Mouse (Mus musculus) liver, embryonic 16.5 days (tissue): ENCODE results near the gene Cyth3. TPM values are rescaled to one million over a fixed set of nuclear protein-coding genes. Genes with fewer than 3 reads are reported as not detected.
A peak's percentile ranks its signal among the peaks of the same experiment; 100 is the strongest.

Experiments used
- ATAC-seq: fragments of 200-750 bp; cut with Nextera tagmentation; 2 replicates; pipeline ENCODE4 v1.8.0; 2017; ENCODE audit warnings: low read depth, mild to moderate bottlenecking, moderate number of reproducible peaks, moderate library complexity
- H3K27ac ChIP-seq: fragments of 300-500 bp; sonication (generic); 2 replicates; pipeline ENCODE4 v1.5.1; 2014; ENCODE audit warnings: mild to moderate bottlenecking, low read length
- H3K27me3 ChIP-seq: fragments of 300-500 bp; sonication (generic); 2 replicates; pipeline ENCODE4 v1.6.1; 2014; ENCODE audit warnings: low read depth, low read length, mixed read lengths; ENCODE audit not compliant: control insufficient read depth, insufficient read depth
- H3K36me3 ChIP-seq: fragments of 300-500 bp; sonication (generic); 2 replicates; pipeline ENCODE4 v1.6.1; 2014; ENCODE audit warnings: mild to moderate bottlenecking; ENCODE audit not compliant: control insufficient read depth, insufficient read depth
- H3K4me1 ChIP-seq: fragments of 300-500 bp; sonication (generic); 2 replicates; pipeline ENCODE4 v1.6.1; 2014; ENCODE audit warnings: low read depth, low read length, mixed read lengths; ENCODE audit not compliant: control insufficient read depth
- H3K4me2 ChIP-seq: fragments of 300-500 bp; sonication (generic); 2 replicates; pipeline ENCODE4 v1.6.1; 2014; ENCODE audit warnings: low read depth, low read length, mixed read lengths
- H3K4me3 ChIP-seq: fragments of 300-500 bp; sonication (generic); 2 replicates; pipeline ENCODE4 v1.5.1; 2014; ENCODE audit warnings: low read depth, mild to moderate bottlenecking, low read length
- H3K9ac ChIP-seq: fragments of 300-500 bp; sonication (generic); 2 replicates; pipeline ENCODE4 v1.6.1; 2014; ENCODE audit warnings: low read depth, low read length
- H3K9me3 ChIP-seq: fragments of 300-500 bp; sonication (generic); replicated peaks from 2 replicates; pipeline ENCODE4 v1.6.1; 2016; ENCODE audit warnings: low read length; ENCODE audit not compliant: control insufficient read depth
- WGBS: fragments of 180-500 bp; shearing (Covaris S2); extraction: QIAGEN DNeasy Blood & Tissue Kit; methylation state at CpG from one replicate; pipeline ENCODE4 v1.1.7; 2014; ENCODE audit not compliant: insufficient replicate concordance; 5-methylcytosine and 5-hydroxymethylcytosine counted together
- polyA plus RNA-seq: library from polyadenylated mRNA; unstranded; fragments of >200 nt; fragmentation: Nextera tagmentation; extraction: Ambion mirVana; gene quantifications from 2 replicates; pipeline ENCODE4 v1.2.1, GENCODE M21; 2015

Cyth3 gene
- polyA plus RNA-seq, 1 experiment from 2014 or later = 34.7 TPM

DNA sequence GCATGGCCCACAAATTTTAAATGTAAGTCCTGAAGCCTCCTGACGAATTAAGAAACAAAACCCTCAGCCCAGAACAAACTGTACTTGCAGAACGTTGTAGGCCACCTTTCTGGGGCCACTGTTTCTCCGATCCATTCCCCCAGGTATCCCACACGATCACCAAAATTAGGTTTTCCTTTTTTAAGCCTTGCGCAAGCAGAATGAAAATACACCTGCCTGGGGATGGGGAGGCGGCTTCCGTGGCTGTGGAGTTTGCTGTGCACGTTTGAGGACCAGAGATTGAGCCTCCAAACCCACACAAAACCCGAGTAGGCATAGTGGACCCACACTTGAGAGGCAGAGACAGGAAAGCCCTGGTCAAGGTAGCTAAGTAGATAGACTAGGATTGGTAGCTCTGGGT, 68.1 kb downstream of the Cyth3 start:
- ATAC-seq = no peak
- Histone ChIP-seq H3K27ac (no peak overlapping the region), H3K4me2 (no peak overlapping the region), H3K4me3 (no peak overlapping the region), H3K36me3 (peaks cover 49% of the 10 kb centered on the region), H3K9me3 (no peaks in the 10 kb centered on the region), H3K27me3 (no peaks in the 10 kb centered on the region), H3K4me1 (no peaks in the 10 kb centered on the region), H3K9ac (no peak overlapping the region)
- 80% methylated on average over 9 of the region's 9 CpGs for WGBS

DNA sequence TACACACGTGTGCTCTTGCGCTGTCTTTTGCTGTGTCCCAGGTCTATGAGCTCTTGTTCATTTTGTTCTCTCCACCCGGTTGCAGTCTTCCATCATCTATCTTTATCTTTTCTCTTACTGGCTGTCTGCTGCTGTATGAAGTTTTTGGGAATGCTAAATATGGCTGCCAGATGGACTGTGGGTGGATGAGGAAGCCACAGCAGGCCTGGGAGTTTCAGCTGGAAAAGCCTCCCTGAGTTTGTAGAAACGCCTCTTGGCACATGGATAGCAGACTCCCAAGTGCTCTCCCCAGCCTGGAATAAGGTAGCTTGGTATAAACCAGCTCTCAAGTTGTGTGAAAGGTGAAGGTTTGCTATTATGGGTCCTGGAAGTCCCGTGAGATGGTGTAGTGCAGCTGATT, 68.7 kb downstream of the Cyth3 start:
- Histone ChIP-seq H3K9me3 (no peaks in the 10 kb centered on the region), H3K4me1 (no peaks in the 10 kb centered on the region), H3K27ac (no peak overlapping the region), H3K27me3 (no peaks in the 10 kb centered on the region), H3K4me2 (no peak overlapping the region), H3K4me3 (no peak overlapping the region), H3K9ac (no peak overlapping the region), H3K36me3 (peaks cover 49% of the 10 kb centered on the region)
- ATAC-seq = no peak
- 89% methylated on average over 5 of the region's 5 CpGs for WGBS

DNA sequence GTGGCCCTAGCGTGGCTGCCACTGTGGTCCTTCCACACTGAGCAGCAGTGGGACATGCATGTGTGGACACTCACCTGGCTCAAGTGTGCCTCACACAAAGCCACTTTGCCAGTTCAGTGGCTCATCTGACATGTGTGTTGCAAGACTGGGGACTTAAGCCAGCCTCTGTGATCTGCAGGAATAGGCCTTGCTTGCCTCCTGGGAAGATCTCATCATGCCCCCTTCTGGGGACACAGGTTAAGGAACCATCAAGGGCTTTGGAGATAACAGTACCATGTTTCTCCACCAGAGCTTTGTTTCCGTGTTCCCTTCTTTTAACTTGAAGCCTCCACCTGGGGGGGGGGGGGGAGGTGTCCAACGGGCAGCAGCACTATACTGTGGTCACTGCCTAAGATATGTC, 74.1 kb downstream of the Cyth3 start:
- peaks cover 34% of the 10 kb centered on the region for H3K36me3 ChIP-seq
- H3K9me3 ChIP-seq = no peaks in the 10 kb centered on the region
- peaks cover 47% of the 10 kb centered on the region for H3K4me1 ChIP-seq
- ATAC-seq = no peak
- no peak overlapping the region for H3K4me3 ChIP-seq
- 54% methylated on average over 3 of the region's 3 CpGs for WGBS
- no peak overlapping the region for H3K9ac ChIP-seq
- no peak overlapping the region for H3K27ac ChIP-seq
- no peak overlapping the region for H3K4me2 ChIP-seq
- H3K27me3 ChIP-seq = no peaks in the 10 kb centered on the region

DNA sequence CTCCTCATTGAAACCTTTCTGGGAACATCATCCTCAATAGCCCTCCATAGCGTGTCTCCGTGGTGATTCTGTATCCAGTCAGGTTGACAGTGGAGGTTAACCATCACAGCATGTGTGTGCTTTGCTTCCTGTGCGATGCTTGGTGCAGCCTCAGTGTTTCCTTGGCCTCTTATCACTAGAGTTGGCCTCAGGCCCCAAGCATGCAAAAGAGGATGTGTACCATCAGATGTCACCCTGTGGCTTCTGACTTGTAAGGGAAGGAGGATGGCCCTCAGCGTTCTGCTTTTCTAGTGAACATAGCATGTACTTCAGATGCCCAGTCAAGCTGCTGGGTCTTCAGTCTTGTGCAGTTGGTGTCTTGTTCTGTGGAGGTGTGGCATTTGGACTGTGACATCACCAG, 76.2 kb downstream of the Cyth3 start:
- Histone ChIP-seq H3K9me3 (no peaks in the 10 kb centered on the region), H3K9ac (no peak overlapping the region), H3K4me3 (no peak overlapping the region), H3K27ac (no peak overlapping the region), H3K36me3 (peaks cover 40% of the 10 kb centered on the region), H3K4me1 (peaks cover 49% of the 10 kb centered on the region), H3K4me2 (no peak overlapping the region), H3K27me3 (no peaks in the 10 kb centered on the region)
- WGBS = 33% methylated on average over 4 of the region's 4 CpGs
- ATAC-seq = no peak

DNA sequence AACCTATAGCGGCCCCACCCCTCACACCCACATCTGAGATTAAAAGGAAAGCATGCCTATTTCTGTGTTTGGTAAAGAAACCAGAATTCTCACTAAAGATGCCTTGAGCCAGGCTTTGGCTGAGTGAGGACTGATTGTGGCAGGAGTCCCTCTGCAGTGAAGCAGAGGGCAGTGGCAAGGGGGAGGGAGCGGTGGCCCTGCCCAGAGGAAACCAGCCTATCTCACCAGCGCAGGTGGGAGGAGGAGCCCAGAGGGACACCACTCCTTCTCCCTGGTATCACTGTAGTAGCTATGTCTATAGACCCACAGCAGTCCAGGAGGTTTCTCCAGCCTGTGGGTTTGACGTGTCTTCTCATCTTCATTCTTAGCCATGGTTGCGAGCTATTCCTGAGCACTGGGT, 78.0 kb downstream of the Cyth3 start:
- H3K4me1 ChIP-seq = peaks cover 53% of the 10 kb centered on the region

DNA sequence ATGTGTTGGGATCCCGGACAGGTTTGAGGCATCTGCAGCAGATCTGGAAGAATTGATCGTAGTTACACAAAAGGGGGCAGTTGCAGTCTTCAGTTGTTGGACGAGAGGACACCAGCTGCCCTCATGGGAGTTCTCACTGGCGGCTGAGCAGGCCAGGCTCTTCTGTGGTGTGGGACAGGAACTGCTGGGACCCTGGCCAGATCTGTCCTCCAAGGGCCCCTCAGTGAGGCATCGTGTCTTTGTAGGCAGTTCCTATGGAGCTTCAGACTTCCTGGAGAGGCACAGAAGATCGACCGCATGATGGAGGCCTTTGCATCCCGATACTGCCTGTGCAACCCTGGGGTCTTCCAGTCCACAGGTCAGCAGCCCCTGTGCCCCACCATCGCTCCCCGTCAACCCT, 78.8 kb downstream of the Cyth3 start:
- WGBS = 85% methylated on average over 10 of the region's 10 CpGs
- no peak for ATAC-seq
- no peak overlapping the region for H3K4me3 ChIP-seq
- peaks cover 61% of the 10 kb centered on the region for H3K4me1 ChIP-seq
- H3K9me3 ChIP-seq = no peaks in the 10 kb centered on the region
- no peaks in the 10 kb centered on the region for H3K27me3 ChIP-seq
- no peak overlapping the region for H3K9ac ChIP-seq
- peak overlapping the region; percentile 86 for H3K27ac ChIP-seq
- no peak overlapping the region for H3K4me2 ChIP-seq
- H3K36me3 ChIP-seq = peaks cover 32% of the 10 kb centered on the region

More for the DNA sequence above, 78.0 kb downstream of the Cyth3 start:
- peak overlapping the region; percentile 70 for H3K4me2 ChIP-seq
- ATAC-seq = peak; percentile 100
- H3K9me3 ChIP-seq = no peaks in the 10 kb centered on the region
- peak overlapping the region; percentile 86 for H3K27ac ChIP-seq
- H3K36me3 ChIP-seq = peaks cover 32% of the 10 kb centered on the region
- H3K4me3 ChIP-seq = peak overlapping the region; percentile 35
- peak overlapping the region; percentile 69 for H3K9ac ChIP-seq
- 33% methylated on average over 5 of the region's 5 CpGs for WGBS
- H3K27me3 ChIP-seq = no peaks in the 10 kb centered on the region

DNA sequence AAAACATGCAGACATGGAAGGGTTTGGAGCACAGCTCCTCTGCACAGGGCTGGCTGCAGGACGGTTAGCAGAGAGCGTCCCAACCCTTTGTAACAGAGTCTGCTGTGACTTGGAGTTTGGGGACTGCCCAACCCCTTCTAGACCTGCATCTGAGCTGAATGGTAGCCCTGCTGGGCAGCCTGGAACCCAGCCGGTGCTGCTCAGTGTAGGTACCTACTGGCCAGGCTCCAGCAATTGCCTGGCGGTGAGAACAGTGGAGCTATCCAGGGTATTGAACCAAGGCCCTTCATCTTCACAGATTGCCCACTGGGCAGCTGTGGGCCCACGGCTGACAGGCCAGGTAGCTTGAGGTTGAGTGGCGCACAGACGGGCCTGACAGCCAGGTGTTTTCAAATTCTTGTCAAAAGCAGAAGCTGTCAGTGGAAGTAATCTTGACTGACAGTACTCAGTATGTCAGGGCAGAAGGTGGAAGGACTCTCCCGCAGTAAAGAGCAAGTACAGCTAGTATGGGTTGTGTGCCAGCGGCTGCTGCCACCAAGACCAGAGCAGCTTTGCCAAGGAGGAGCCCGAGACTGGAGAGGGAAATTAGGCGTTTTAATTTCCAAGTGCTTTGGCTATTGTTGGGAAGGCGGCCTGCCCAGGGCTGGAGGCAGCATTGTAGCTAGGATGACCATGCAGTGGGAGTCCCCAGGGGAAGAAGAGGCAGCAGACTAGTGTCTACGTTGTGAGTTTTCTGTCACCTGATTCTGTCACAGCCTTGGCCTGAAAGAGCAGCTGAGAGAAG, 82.8 kb downstream of the Cyth3 start:
- Histone ChIP-seq H3K27me3 (no peaks in the 10 kb centered on the region), H3K9ac (no peak overlapping the region; the same call in 1 of the 2 replicates), H3K4me2 (no peak overlapping the region), H3K4me1 (peaks cover 27% of the 10 kb centered on the region), H3K36me3 (peaks cover 52% of the 10 kb centered on the region), H3K27ac (peak overlapping the region; percentile 5; the same call in 1 of the 2 replicates), H3K4me3 (no peak overlapping the region), H3K9me3 (no peaks in the 10 kb centered on the region)
- no peak for ATAC-seq
- 79% methylated on average over 13 of the region's 13 CpGs for WGBS

DNA sequence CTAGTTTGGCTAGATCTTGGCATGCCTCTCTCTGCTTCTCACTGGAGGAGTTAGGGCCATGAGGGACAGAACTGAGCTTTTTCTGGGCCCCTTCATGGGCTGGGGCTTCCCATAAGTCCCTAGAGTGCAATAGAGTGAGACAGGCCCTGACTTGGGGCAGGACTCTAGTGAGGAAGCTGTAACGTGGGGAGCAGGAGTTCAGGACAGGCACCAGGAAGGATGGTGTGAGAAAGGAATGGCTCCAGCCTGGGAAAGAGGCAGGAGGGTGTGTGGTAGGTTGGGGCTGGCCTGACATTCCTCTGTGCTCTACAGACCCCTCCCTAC, 83.4 kb downstream of the Cyth3 start:
- H3K9me3 ChIP-seq = no peaks in the 10 kb centered on the region
- 62% methylated on average over 1 of the region's 1 CpGs for WGBS
- no peaks in the 10 kb centered on the region for H3K27me3 ChIP-seq
- peaks cover 52% of the 10 kb centered on the region for H3K36me3 ChIP-seq
- peaks cover 23% of the 10 kb centered on the region for H3K4me1 ChIP-seq
- no peak overlapping the region for H3K4me3 ChIP-seq
- peak overlapping the region; percentile 5; the same call in 1 of the 2 replicates for H3K27ac ChIP-seq
- peak overlapping the region; percentile 23; the same call in 1 of the 2 replicates for H3K9ac ChIP-seq
- no peak for ATAC-seq
- no peak overlapping the region for H3K4me2 ChIP-seq

DNA sequence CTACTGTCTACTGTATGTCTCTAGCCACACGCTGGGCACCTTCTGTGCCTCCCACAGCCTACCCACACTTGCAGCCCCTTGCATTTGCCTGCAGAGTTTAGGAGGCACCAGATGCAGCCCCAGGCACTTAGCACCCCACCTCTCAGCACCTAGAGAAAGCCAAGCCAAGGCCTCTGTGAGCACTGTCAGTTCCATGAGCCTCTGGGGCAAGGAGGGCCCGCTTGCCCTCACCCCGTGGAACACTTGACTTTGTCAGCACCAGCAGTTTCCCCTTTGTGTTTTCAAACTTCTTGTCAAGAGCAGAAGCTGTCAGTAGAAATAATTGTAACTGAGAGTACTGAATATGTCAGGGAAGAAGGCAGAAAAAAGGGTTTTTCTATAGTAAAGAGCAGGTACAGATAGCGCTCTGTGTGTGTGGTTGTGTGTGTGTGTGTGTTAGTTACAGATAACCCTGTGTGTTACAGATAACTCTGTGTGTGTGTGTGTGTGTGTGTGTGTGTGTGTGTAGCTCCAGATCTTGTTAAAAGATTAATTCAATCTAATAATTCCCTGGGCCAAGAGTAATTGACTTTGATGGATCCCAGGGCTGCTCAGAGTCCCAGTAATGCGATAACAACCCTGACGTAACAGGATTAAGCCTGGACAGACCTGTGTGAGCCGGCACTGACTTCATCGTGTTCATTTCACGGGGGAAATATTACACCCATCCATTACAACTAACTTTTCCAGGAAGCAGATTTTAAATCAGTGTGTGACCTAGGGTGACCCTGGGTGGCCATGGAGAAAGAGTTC, 84.0 kb downstream of the Cyth3 start:
- Histone ChIP-seq H3K9me3 (no peaks in the 10 kb centered on the region), H3K27ac (0 out of 2 replicates have a peak overlapping the region, but pooled peaks have one; percentile 5), H3K4me3 (no peak overlapping the region), H3K27me3 (no peaks in the 10 kb centered on the region), H3K9ac (peak overlapping the region; percentile 23; the same call in 1 of the 2 replicates), H3K4me2 (no peak overlapping the region), H3K4me1 (peaks cover 17% of the 10 kb centered on the region), H3K36me3 (peaks cover 50% of the 10 kb centered on the region)
- peak; percentile 42; the same call in 1 of the 2 replicates for ATAC-seq
- 55% methylated on average over 9 of the region's 9 CpGs for WGBS
